Mouse (Mus musculus) heart, adult 8-10 months (tissue): ENCODE results near the gene Ugt1a10. TPM values are rescaled to one million over a fixed set of nuclear protein-coding genes. Genes with fewer than 3 reads are reported as not detected.

Experiments
- DNase-seq: peaks from one replicate; pipeline ENCODE4 v3.0.0; 2022; ENCODE audit warnings: low spot score
- total RNA-seq, 4 experiments: library from RNA; stranded (reverse); gene quantifications; 2 replicates each; pipeline ENCODE4 v1.2.4; 2022

Gene Ugt1a10
- total RNA-seq, 4 experiments from 2014 or later: not detected

DNA sequence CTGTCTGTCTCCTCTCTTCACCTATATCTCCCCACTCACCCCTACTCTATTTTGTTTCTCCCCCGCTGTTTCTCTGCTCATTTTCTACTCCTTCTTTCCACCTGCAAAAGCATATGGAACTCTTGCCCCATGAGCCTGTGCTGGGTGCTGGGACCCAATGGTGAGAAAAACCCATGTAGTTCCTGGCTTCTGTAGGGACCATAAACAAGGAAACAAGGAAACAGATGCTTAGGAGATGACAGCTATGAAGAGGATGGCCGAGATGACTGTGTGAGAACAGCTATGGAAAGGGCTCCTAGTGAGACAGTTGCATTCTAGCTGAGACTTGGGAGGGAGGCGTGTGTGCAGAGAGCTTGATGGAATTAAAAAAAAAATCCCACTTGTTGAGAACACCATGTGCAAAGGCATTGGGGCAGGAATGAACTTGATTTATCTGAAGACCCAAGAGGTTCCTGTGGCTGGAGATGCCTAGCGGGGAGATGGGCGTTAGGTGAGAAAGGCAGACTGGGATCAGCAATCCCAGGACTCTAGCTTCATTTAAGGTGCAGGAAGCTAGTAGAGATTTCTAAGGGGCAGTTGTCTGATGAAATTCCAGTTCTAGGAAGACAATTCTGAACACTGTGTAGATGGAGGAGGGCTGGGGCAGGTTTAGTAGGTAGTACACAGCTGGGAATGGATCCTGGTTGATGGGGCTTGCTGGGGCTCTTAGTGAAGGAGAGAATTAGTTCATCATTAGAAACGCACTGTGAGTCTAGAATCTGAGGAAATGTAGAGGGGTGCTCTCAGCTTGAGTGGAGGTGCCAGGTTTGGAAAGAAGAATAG, 176.0 kb downstream of the Ugt1a10 start:
- no peak for DNase-seq

GRCm38 (mm10) chr1:88231803-88232499, 176.8 kb downstream of the Ugt1a10 start:
- DNase-seq: no peak

- DNase-seq: no peak
These were observed 177.6 kb downstream of the Ugt1a10 start for GRCm38 (mm10) chr1:88232664-88233380.

- no peak for DNase-seq
These were observed 178.4 kb downstream of the Ugt1a10 start for GRCm38 (mm10) chr1:88233421-88234247.

GRCm38 (mm10) chr1:88234248-88234610, 179.0 kb downstream of the Ugt1a10 start:
- no peak for DNase-seq

GRCm38 (mm10) chr1:88234646-88235045, 179.5 kb downstream of the Ugt1a10 start:
- DNase-seq: no peak

- DNase-seq: no peak
These were observed 180.1 kb downstream of the Ugt1a10 start for GRCm38 (mm10) chr1:88235046-88235893.

DNA sequence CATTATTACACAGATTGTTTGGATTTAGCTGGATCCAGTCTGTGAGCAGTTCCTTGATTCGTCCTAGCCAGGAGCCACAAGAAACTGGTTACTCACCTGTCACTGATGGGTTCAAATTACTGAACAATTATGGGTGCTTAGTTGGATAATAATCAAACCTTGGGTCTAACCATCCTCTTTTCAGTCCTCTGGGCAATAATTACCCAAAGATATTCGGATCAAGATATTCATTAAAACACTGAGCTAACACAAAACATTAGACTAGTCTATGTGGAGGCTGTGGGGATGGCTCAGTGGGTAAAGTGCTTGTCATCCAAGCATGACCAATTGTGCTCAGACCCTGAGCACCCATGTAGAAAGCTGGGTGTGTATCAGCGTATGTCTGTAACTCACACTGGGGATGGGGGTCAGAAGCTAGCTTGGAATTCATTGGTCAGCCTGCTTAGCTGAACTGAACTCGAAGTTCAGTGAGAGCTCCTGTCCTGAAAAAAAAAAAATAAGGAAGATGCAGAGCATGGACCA, 180.8 kb downstream of the Ugt1a10 start:
- DNase-seq: no peak

GRCm38 (mm10) chr1:88237311-88237710, 182.1 kb downstream of the Ugt1a10 start:
- no peak for DNase-seq

- no peak for DNase-seq
These were observed 183.6 kb downstream of the Ugt1a10 start for GRCm38 (mm10) chr1:88238771-88239170.

GRCm38 (mm10) chr1:88240072-88240471, 184.9 kb downstream of the Ugt1a10 start:
- no peak for DNase-seq

DNA sequence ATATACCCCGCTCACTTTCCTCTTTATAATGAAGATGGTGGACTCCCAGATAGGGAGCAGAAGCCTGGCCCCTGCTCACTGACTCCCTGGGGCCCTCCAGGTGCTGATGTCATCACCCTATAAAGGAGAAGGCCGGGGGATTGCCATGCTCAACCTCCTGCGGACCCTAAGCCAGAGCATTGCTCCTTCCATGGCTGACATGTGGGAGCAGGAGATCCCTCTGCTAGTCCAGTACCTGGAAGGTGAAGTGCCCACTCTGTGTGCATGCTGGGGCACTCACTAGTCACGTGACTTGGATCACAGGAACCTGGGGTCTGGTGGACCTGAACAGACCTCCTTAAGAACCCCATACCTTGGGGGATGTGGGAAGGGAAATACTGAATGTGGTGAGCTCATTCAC, 185.4 kb downstream of the Ugt1a10 start:
- no peak for DNase-seq

DNA sequence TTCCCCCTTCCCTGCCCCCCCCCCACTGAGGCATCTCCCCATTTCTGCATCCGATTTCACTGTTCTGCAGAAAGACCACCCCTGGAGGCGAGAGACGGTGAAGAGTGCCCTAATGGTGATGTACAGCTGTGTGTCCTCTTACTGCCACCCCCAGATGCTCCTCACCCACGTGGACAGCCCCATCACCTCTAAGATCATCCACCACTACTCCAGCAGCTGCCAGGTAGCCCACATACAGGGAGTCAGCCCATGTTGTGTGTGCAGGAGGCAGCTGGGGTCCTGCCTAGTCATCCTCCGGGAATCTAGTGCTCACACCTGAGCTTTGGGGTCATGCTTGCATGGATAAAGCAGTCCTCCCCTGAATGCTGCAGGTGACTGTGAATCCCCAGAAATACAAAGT, 188.7 kb downstream of the Ugt1a10 start:
- no peak for DNase-seq

DNA sequence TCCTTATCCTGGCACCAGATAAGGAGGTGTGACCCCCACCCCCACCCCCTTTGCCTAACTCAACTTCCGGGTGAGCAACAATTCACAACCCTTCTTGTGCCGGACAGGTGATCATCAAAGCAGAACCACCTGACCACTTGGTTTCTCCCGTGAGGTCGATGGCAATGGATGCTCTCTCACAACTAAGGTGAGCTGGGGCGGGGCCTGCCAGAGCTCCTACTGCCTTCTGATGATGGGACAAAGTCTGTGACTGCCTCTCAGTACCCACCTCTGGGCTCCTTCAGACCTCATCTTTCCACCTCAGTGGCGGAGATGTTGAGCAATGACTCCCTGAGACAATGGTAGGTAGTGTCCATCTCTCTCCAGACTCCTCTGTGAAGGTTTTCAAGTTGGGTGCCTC, 190.7 kb downstream of the Ugt1a10 start:
- DNase-seq: no peak

DNA sequence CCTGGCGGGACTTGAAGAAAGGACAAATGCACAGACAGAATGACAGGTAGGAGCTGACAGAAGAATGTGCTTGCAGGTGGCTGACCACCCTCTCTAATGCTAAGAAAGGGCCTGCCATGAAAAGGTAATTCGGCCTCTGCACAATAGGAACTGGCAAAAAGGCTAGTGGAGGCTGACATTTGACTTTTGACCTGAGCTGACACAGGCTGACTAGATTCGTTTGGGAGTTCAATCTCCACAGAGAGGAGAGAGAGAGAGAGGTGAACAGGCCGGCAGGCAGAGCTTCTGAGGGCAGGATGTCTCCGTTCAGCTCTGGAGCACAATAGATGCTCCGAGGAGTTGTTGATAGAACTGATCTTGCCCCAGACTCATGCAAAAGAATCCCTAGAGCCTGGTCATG, 191.2 kb downstream of the Ugt1a10 start:
- no peak for DNase-seq

DNA sequence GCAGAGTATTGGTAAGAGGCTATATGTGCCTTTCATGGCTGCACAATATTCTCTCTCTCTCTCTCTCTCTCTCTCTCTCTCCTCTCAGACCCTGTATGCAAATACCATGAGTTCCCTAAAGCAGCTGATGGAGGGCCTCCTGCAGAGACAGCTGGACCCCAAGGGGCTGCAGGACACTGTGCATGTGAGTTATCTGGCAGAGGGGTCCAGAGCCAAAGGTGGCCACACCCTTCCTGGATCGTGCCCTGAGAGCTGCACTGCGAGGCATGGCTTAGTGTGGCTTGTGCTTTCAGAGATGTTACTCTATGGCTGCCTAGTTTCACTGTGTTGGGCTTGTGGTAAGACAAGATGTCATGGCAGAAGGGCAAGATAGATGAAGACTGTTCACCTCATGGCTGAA, 192.5 kb downstream of the Ugt1a10 start:
- no peak for DNase-seq

DNA sequence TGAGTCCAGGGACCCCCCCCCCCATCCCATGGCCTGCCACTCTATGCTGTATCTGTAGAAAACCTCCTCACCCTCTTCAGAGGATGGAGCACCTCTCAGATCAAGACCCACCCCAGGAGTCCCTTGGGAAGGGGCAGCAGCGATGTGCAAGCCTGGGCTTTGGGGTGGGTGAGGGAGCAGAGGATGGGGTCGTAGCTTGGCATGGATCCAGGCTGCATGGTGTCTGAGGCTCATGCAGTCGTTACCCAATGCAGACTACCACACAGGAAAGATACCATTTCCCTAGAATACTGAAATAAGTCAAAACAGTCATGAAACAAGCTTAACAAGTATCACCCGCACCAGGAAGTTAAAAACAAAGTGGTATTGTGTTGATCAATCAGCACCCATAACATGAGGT, 193.5 kb downstream of the Ugt1a10 start:
- no peak for DNase-seq

DNA sequence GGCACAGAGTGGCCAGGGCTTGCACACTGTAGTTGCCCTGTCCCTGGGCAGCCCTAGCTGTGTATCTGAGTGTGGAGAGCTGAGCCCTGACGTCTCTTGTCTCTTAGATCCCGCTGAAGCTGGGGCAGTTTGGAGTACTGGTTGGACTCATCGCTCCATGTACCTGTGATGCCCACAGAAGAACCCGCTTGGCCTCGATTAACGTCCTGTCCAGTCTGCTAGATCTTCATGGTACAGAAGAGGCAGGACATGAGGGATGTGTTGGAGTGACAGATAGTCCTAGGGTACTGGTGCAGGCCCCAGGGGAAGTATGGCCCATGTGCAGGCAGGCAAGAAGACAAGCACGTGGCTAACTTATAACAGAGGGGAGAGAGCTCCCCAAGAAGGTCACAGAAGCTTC, 194.4 kb downstream of the Ugt1a10 start:
- no peak for DNase-seq

DNA sequence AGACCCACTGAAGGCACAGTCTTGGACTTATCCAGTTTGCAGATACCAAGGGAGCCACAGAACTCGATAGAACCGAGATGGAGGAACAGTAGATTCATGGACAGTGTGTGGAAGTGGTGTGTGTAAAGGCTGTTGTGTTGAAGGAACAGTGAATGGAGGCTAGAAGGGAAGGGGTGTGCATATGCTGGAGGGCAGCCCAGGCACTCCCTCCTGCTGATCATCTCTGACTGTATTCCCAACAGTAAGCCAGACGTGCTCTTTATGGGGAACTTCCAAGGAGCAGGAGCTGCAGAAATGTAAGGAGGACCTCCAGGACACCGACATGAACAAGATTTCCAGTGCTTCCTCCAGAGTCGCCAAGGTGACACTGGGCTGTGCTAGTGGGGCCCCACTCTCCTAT, 194.8 kb downstream of the Ugt1a10 start:
- no peak for DNase-seq

DNA sequence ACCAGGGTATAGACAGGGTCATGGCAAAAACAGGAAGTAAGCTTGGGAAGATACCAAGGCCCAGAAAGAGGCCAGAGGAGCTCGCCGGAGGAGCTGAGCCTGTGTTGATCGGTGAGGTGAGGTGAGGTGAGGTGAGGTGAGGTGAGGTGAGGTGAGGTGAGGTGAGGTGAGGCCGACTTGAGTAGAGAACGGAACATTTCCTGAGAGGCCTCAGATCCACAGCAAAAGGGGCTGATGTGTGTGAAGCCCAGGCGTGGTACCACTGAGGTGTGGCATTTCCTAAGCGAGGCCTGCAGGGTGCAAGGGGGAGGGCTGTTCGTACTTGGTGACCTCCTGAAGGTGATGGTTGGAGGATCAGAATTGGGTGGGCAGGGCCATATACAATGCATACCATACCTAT, 197.9 kb downstream of the Ugt1a10 start:
- DNase-seq: no peak

- DNase-seq: no peak
These were observed 198.4 kb downstream of the Ugt1a10 start for GRCm38 (mm10) chr1:88253540-88253939.
